Mouse (Mus musculus) heart, adult 2 months (tissue): ENCODE measurements at regions not wholly inside any gene's neighbourhood (a gene's known extent, or its start where the extent isn't known, plus 50 kb on each side); places are given as distances from the start of the nearest gene placed in this dataset.

Experiments
- CTCF ChIP-seq: fragments of 200-600 bp; IDR thresholded peaks from 2 replicates; pipeline ENCODE4 v1.8.1; 2022; ENCODE audit warnings: antibody characterized with exemption, mild to moderate bottlenecking, moderate library complexity
- EP300 ChIP-seq: fragments of 200-500 bp; IDR thresholded peaks from 2 replicates; pipeline ENCODE4 v1.6.1; 2011; ENCODE audit warnings: low read depth, low read length, control low read depth; ENCODE audit not compliant: insufficient read depth
- POLR2A ChIP-seq: fragments of 200-500 bp; IDR thresholded peaks from 2 replicates; pipeline ENCODE4 v1.6.1; 2011; ENCODE audit warnings: mild to moderate bottlenecking, low read depth, low read length, control low read depth; ENCODE audit not compliant: insufficient read depth

- TF ChIP-seq CTCF (no peak), POLR2A (no peak), EP300 (no peak)
Observed at GRCm38 (mm10) chr9:23128018-23128369, 94.9 kb upstream of the Bmper start.
